Mouse (Mus musculus) MEL (cell line): ENCODE data around the gene Hist4h4. TPM values are rescaled to one million over a fixed set of nuclear protein-coding genes. Genes with fewer than 3 reads are reported as not detected.

Experiments used
- DNase-seq: peaks from one replicate; pipeline ENCODE4 v3.0.0; 2011; ENCODE audit warnings: low read depth, low spot score
- H3K27ac ChIP-seq: 2 replicates; pipeline ENCODE4 v1.5.1; 2012; ENCODE audit warnings: low read depth, mild to moderate bottlenecking, control low read depth, low read length, moderate library complexity; ENCODE audit not compliant: control insufficient read depth
- H3K27me3 ChIP-seq, 2 experiments: fragments of 150-350 bp in 1 of 2; sonication (generic) in 1 of 2; 2 replicates each; pipeline ENCODE4 v1.6.1; 2012; ENCODE audit warnings: low read length in 2 of 2, mild to moderate bottlenecking in 2 of 2, improper control_type of control experiment in 1 of 2, moderate library complexity in 1 of 2; ENCODE audit not compliant: insufficient read depth in 2 of 2, control insufficient read depth in 1 of 2
- H3K36me3 ChIP-seq, 2 experiments: 2 replicates each; pipeline ENCODE4 v1.6.1; 2012 to 2014; ENCODE audit warnings: low read length in 2 of 2, improper control_type of control experiment in 1 of 2, inconsistent platforms in 1 of 2, mild to moderate bottlenecking in 1 of 2; ENCODE audit not compliant: insufficient read depth in 2 of 2, control insufficient read depth in 1 of 2
- H3K4me1 ChIP-seq, 2 experiments: fragments of 150-350 bp in 1 of 2; sonication (generic) in 1 of 2; 2 replicates each; pipeline ENCODE4 v1.6.1; 2012; ENCODE audit warnings: low read length in 2 of 2, improper control_type of control experiment in 1 of 2, mild to moderate bottlenecking in 1 of 2; ENCODE audit not compliant: insufficient read depth in 2 of 2, control insufficient read depth in 1 of 2
- H3K4me3 ChIP-seq, 2 experiments: fragments of 150-350 bp in 1 of 2; sonication (generic) in 1 of 2; 2 replicates each; pipeline ENCODE4 v1.5.1; 2012; ENCODE audit warnings: low read depth in 2 of 2, low read length in 2 of 2, mild to moderate bottlenecking in 2 of 2, moderate library complexity in 2 of 2, control low read depth in 1 of 2, improper control_type of control experiment in 1 of 2; ENCODE audit not compliant: control insufficient read depth in 1 of 2, insufficient read depth in 1 of 2
- H3K79me2 ChIP-seq: 2 replicates; pipeline ENCODE4 v1.6.1; 2012; ENCODE audit warnings: mild to moderate bottlenecking, low read length, moderate library complexity; ENCODE audit not compliant: control insufficient read depth, poor library complexity, insufficient read depth
- H3K9ac ChIP-seq: 2 replicates; pipeline ENCODE4 v1.6.1; 2012; ENCODE audit warnings: low read depth, mild to moderate bottlenecking, control low read depth, low read length, moderate library complexity; ENCODE audit not compliant: control insufficient read depth, poor library complexity, severe bottlenecking
- H3K9me3 ChIP-seq: fragments of 150-350 bp; sonication (generic); replicated peaks from 2 replicates; pipeline ENCODE4 v1.6.1; 2012; ENCODE audit warnings: mild to moderate bottlenecking, low read length, improper control_type of control experiment, moderate library complexity; ENCODE audit not compliant: insufficient read depth
- BHLHE40 ChIP-seq: IDR thresholded peaks from 2 replicates; pipeline ENCODE4 v1.6.1; 2012; ENCODE audit warnings: low read depth, mild to moderate bottlenecking, inconsistent platforms, low read length, improper control_type of control experiment, borderline replicate concordance
- CTCF ChIP-seq, 3 experiments: IDR thresholded peaks in 2 of 3; conservative IDR thresholded peaks in 1 of 3; 2 replicates each; pipeline ENCODE4 v1.5.1; 2011 to 2012; ENCODE audit warnings: low read length in 3 of 3, low read depth in 2 of 3, mild to moderate bottlenecking in 2 of 3, improper control_type of control experiment in 1 of 3, inconsistent platforms in 1 of 3, mixed read lengths in 1 of 3, moderate library complexity in 1 of 3; ENCODE audit not compliant: control insufficient read depth in 1 of 3, insufficient read depth in 1 of 3, poor library complexity in 1 of 3, severe bottlenecking in 1 of 3
- E2F4 ChIP-seq: IDR thresholded peaks from 2 replicates; pipeline ENCODE4 v1.6.1; 2011; ENCODE audit warnings: low read depth, low read length, improper control_type of control experiment, borderline replicate concordance
- GABPA ChIP-seq: IDR thresholded peaks from 2 replicates; pipeline ENCODE4 v1.6.1; 2012; ENCODE audit warnings: low read depth, mild to moderate bottlenecking, inconsistent platforms, low read length, improper control_type of control experiment, moderate library complexity
- HCFC1 ChIP-seq: IDR thresholded peaks from 2 replicates; pipeline ENCODE4 v1.6.1; 2012; ENCODE audit warnings: low read depth, mild to moderate bottlenecking, inconsistent platforms, low read length, improper control_type of control experiment, moderate library complexity
- MAZ ChIP-seq: IDR thresholded peaks from 2 replicates; pipeline ENCODE4 v1.6.1; 2012; ENCODE audit warnings: low read depth, mild to moderate bottlenecking, inconsistent platforms, low read length, improper control_type of control experiment
- MYC ChIP-seq: IDR thresholded peaks from 2 replicates; pipeline ENCODE4 v1.6.1; 2011; ENCODE audit warnings: low read depth, mild to moderate bottlenecking, low read length, improper control_type of control experiment, moderate library complexity
- NRF1 ChIP-seq: IDR thresholded peaks from 2 replicates; pipeline ENCODE4 v1.6.1; 2014; ENCODE audit warnings: low read depth, mild to moderate bottlenecking, inconsistent platforms, low read length, improper control_type of control experiment, moderate library complexity; ENCODE audit not compliant: poor library complexity, insufficient read depth, severe bottlenecking
- POLR2A ChIP-seq, 2 experiments: IDR thresholded peaks; 2 replicates each; pipeline ENCODE4 v1.6.1; 2011 to 2012; ENCODE audit warnings: low read length in 2 of 2, mild to moderate bottlenecking in 2 of 2, control low read depth in 1 of 2, improper control_type of control experiment in 1 of 2, low read depth in 1 of 2, moderate library complexity in 1 of 2; ENCODE audit not compliant: control insufficient read depth in 1 of 2, insufficient read depth in 1 of 2, poor library complexity in 1 of 2
- POLR2AphosphoS5 ChIP-seq: IDR thresholded peaks from 2 replicates; pipeline ENCODE4 v1.6.1; 2012; ENCODE audit warnings: low read depth, borderline replicate concordance, mild to moderate bottlenecking, inconsistent platforms, low read length, moderate library complexity, mixed read lengths
- RCOR1 ChIP-seq: IDR thresholded peaks from 2 replicates; pipeline ENCODE4 v1.6.1; 2012; ENCODE audit warnings: low read depth, mild to moderate bottlenecking, inconsistent platforms, low read length, improper control_type of control experiment
- SMC3 ChIP-seq: IDR thresholded peaks from 2 replicates; pipeline ENCODE4 v1.6.1; 2011; ENCODE audit warnings: low read depth, low read length, improper control_type of control experiment
- TAL1 ChIP-seq: IDR thresholded peaks from 2 replicates; pipeline ENCODE4 v1.6.1; 2012; ENCODE audit warnings: mild to moderate bottlenecking, inconsistent platforms, low read length, moderate library complexity, mixed read lengths
- TBP ChIP-seq: IDR thresholded peaks from 2 replicates; pipeline ENCODE4 v1.8.0; 2011; ENCODE audit warnings: low read depth, low read length, improper control_type of control experiment
- USF2 ChIP-seq, 2 experiments: IDR thresholded peaks; 2 replicates each; pipeline ENCODE4 v1.6.1; 2011 to 2012; ENCODE audit warnings: improper control_type of control experiment in 2 of 2, low read length in 2 of 2, borderline replicate concordance in 1 of 2, inconsistent platforms in 1 of 2, low read depth in 1 of 2, mild to moderate bottlenecking in 1 of 2; ENCODE audit not compliant: insufficient read depth in 1 of 2
- ZC3H11A ChIP-seq: IDR thresholded peaks from 2 replicates; pipeline ENCODE4 v1.6.1; 2012; ENCODE audit warnings: low read depth, mild to moderate bottlenecking, inconsistent platforms, low read length, improper control_type of control experiment
- ZMIZ1 ChIP-seq: IDR thresholded peaks from 2 replicates; pipeline ENCODE4 v1.6.1; 2012; ENCODE audit warnings: low read depth, mild to moderate bottlenecking, inconsistent platforms, low read length, improper control_type of control experiment, moderate library complexity
- ZNF384 ChIP-seq: IDR thresholded peaks from 2 replicates; pipeline ENCODE4 v1.6.1; 2012; ENCODE audit warnings: low read depth, mild to moderate bottlenecking, inconsistent platforms, low read length, improper control_type of control experiment
- polyA plus RNA-seq, 2 experiments: library from polyadenylated mRNA; stranded (reverse) in 1 of 2; unstranded in 1 of 2; fragments of >175 nt in 1 of 2; fragments of >200 nt in 1 of 2; gene quantifications; 2 replicates each; pipeline versions ENCODE4 v1.2.1 to v1.2.4; 2012; ENCODE audit warnings: low replicate concordance in 2 of 2, low read depth in 1 of 2; ENCODE audit not compliant: insufficient read length in 2 of 2, insufficient read depth in 1 of 2, missing spikeins in 1 of 2
- total RNA-seq: library from RNA; depleted of rRNA; stranded (reverse); fragments of 300-350 nt; gene quantifications from 2 replicates; pipeline ENCODE4 v1.2.3, GENCODE M21; 2012

The Hist4h4 gene
- total and polyA plus RNA-seq, 3 experiments = 1.1 to 306 TPM; not detected in 1

DNA sequence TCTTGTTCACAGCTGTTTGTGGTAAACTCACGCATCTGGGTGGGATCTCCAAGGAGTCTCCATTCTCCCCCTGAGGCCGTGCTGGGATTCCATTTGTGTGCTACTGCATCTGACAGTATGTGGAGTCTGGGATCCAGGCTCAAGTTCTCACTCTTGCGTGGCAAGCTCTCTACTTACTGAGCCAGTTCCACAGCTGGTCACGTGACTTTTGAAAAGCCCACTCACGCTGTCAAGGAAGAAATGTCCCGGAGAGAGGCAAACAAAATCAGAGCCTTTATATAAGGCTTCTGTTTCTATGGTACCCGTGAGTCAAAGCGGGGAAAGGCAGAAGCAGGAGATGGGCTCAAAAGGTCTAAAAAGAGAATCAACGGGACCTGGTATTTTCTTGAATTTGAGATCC, 21.5 kb downstream of the Hist4h4 start:
- no peaks in the 10 kb centered on the region for H3K4me1 ChIP-seq
- H3K36me3 ChIP-seq = no peaks in the 10 kb centered on the region
- no peak overlapping the region for H3K4me3 ChIP-seq
- no peaks in the 10 kb centered on the region for H3K9me3 ChIP-seq
- H3K27ac ChIP-seq = no peak overlapping the region
- TF ChIP-seq POLR2A (IDR thresholded peaks at IDR 0.05; ENCODE audit: control insufficient read depth in 1 of 2, insufficient read depth in 1 of 2, low read depth in 1 of 2, low read length in 2 of 2, poor library complexity in 1 of 2) (no peak), NRF1 (no peak), HCFC1 (no peak), MAZ (no peak), TBP (no peak), BHLHE40 (no peak), SMC3 (no peak), TAL1 (no peak), E2F4 (no peak)
- TF ChIP-seq, all 39 proteins: peak for 0
- Histone ChIP-seq H3K79me2 (no peaks in the 10 kb centered on the region), H3K27me3 (no peaks in the 10 kb centered on the region), H3K9ac (no peak overlapping the region)
- no peak for DNase-seq

DNA sequence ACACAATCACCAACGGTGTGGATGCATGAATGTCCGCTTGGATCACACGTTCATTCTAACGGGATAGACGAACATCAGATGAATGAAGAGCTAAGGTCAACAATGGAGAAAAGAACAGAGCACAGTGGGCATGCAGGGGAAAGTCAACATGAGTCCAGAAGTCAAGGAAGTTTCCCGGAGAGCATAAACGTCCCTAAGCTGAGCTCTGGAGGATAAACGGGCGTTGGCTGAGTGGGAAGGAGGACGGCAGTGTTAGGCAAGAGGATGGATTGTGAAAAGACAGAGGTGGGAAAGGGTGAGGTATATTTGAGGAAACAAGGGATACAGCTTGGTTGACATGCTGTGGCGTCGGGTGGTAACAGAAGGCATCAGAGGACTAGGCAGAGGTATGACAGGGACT, 22.1 kb downstream of the Hist4h4 start:
- H3K9me3 ChIP-seq = no peaks in the 10 kb centered on the region

DNA sequence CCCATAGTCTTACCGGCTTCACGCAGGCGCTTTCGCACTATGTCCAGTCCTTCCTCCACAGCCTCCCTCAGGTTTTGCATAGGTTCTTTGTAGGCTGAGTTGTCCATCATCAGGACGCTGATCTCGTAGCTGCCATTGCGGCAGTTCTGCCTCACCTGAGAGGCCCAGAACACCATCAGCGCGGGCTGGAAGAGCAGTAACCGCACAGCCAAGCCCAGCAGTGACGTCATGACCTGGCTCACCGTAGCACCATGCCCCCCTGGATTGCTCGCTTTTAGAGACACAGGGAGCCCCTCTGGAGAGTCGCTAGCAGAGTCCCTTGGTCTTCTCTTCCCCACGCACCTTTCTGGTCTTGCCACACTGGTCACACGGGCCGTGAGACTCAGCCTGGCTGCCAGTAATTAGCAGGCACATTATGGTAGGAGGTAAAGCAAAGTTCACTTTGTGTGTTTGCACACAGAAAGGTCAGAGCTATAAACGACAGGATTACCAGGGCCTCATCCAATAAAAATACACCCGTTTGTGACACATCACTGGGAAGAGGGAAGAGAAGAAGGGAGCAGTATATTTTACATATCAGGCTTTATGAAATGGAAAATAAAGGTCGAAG, 22.7 kb downstream of the Hist4h4 start, which contains the start of gene Gucy2c:
Gucy2c (minus strand) TSS at position 389 of the 610 bp plus-strand sequence.
- no peaks in the 10 kb centered on the region for H3K4me1 ChIP-seq
- TF ChIP-seq BHLHE40 (no peak), ZC3H11A (no peak), MYC (no peak), TBP (no peak), POLR2AphosphoS5 (no peak), RCOR1 (no peak), NRF1 (no peak), USF2 (IDR thresholded peaks at IDR 0.05; ENCODE audit: borderline replicate concordance in 1 of 2, insufficient read depth in 1 of 2, low read depth in 1 of 2, low read length in 2 of 2) (no peak), GABPA (no peak), ZMIZ1 (no peak)
- H3K27me3 ChIP-seq = no peaks in the 10 kb centered on the region
- no peak for DNase-seq
- H3K9me3 ChIP-seq = no peaks in the 10 kb centered on the region
- no peaks in the 10 kb centered on the region for H3K79me2 ChIP-seq
- no peaks in the 10 kb centered on the region for H3K36me3 ChIP-seq
- H3K9ac ChIP-seq = no peak within 1 kb of the TSS
- no peak within 1 kb of the TSS for H3K4me3 ChIP-seq
- H3K27ac ChIP-seq = no peak within 1 kb of the TSS

More for the DNA sequence above, 22.1 kb downstream of the Hist4h4 start:
- Histone ChIP-seq H3K4me3 (no peak overlapping the region), H3K27ac (no peak overlapping the region), H3K9ac (no peak overlapping the region), H3K36me3 (no peaks in the 10 kb centered on the region), H3K4me1 (no peaks in the 10 kb centered on the region), H3K79me2 (no peaks in the 10 kb centered on the region), H3K27me3 (no peaks in the 10 kb centered on the region)
- no peak for DNase-seq
- TF ChIP-seq CTCF (IDR thresholded peaks at IDR 0.05 in 2 of 3, conservative IDR thresholded peaks at IDR 0.05 in 1 of 3; ENCODE audit: control insufficient read depth in 1 of 3, insufficient read depth in 1 of 3, low read depth in 2 of 3, low read length in 3 of 3, poor library complexity in 1 of 3, severe bottlenecking in 1 of 3) (no peak), ZNF384 (no peak), RCOR1 (no peak), ZMIZ1 (no peak)
